Mouse (Mus musculus): ENCODE results near the gene Urgcp.
"Not testable (repeated sequence)": the region's sequence is repeated elsewhere in the genome, so short reads cannot be mapped to it uniquely, and the experiment has no call there.

Gene Urgcp

DNA sequence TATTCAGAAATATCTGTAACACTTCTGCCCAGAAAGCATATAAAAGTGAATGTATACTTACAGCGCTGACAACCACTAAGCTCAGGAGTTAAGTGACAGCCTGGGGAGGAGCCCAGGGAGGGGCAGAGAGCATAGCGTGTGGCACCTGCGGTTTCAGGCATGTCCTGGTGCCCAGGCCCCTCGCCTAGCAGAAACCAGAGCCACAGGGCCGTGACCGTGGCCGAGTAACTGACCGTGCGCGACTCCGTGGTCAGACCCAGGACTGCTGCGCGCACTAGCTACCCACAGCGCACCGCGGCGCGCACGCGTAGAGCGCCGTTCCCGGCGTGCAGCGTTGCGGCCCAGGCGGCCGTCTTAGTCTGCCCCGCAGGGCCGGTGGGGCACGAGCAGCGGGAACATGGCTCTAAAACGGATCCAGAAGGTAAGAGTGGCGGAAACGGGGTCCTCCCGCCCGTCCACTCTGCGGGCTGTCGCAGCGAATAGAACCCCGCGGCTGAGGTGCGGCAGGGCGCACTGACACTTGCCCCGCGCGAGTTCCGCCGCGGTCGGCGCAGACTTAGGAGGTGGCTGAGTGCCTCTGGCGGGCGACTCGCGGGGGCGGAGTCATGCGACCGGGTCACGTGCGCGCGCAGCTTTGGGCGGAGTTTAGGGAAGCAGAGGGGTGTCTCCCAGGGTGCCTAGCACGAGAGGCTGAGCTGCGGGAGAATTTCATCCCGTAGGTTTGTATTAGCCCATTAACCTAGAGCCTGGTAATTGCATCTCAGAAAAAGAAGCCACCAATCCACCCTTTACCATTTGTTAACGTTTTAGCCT is at the start of gene Urgcp:
Urgcp (minus strand) TSS at position 557 of the 813 bp plus-strand sequence.
- DNase-seq (ENCODE audit: low spot score in 2 of 2) = peak; percentile 90

DNA sequence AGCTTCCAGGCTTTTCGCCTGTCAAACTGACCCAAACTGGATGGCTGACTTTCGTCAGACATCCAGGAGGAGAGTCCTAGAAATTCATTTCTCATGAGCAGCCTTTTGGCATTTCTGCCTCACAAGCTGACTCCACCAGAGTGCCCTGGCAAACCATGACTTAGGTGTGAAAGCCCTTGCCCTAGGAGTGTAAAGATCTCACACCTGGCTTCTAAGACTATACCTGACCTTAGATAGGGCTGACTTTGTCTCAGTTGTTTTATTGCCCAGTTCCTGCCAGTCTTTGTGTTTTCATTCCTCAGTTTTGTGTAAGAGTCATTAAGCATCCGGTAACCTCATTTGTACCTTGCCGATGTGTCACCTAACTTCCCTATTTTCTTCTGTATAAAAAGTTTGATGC is 47.3 kb upstream of the Urgcp start:
- DNase-seq (ENCODE audit: low spot score in 2 of 2) = not testable (repeated sequence)

DNA sequence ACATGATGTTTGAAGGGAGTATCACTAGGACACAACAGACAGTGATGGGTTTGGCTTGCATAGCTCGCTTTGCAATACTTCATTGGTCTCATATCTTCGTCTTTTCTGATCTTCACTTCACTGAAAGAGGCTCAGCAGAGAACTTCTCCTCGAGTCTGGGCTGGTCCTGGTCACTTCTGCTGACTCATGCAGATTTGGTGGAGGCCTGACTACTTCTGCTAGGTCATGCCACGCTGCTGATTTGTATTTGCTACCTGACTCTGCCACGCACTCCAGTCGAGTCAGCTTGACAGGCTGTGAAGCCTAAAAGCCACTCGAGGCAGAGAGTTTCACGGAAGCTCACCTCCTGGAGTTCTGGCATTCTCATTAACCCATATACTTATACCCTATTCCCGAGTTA is 45.8 kb upstream of the Urgcp start:
- no peak for DNase-seq (ENCODE audit: low spot score in 2 of 2)

DNA sequence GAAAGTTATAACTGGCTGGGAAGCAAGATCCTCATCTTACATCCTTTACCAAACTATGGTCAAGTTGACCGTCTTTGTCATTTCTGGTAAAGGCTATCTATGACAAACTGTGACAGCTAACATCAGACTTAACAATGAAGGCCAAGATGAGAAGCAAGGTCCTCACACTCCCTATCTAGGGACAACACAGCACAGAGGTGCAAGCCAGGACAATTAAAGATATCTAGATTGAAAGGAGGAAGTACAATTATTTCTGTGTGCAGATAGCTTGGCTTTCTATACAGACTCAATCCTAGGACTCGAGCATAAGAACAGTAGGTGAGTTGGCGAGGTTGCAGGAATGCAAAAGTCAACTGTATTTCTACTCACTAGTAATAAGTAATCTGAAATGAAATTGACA is 43.5 kb upstream of the Urgcp start:
- DNase-seq (ENCODE audit: low spot score in 2 of 2) = no peak

DNA sequence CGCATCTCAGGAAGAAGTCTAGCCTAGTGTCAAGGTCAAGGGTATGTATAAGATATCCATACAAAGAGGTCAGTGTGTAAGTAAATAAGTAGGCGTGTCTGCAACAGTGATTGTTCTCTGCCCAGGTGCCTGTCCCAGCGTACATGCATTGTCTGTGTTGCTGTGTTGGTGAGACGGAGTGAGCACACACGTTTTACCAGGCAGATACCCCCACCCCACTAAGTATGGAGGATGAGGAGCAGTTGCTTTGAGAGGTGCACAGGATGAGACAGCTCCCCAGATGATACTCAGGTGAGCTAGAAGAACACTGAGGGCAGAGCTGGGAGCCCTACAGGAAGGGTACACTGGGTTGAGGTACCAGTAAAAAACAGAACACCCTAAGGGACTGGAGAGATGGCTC is 42.0 kb upstream of the Urgcp start:
- DNase-seq (ENCODE audit: low spot score in 2 of 2) = no peak

DNA sequence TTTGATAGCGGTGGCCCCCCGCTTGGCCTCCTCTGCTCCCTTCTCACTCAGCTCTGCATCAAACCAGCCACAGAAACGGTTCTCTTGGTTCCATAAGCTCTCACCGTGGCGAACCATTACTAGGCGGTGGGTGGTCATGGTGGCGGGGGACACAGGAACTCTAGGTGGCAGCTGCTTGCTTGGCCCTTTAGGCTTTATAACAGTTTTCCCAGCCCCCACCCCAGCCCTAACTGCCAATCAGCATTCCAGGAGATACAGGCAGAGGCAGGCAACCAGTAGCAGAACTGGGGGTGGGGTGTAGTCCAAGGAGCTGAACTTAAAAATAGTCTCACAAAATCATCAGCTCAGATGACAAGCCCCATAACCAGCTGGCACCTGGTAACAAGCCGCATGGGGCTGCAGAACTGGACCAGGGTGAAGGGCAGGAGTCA is 41.4 kb upstream of the Urgcp start, which contains the start of gene Pgam2:
Pgam2 (minus strand) TSS at position 183 of the 431 bp plus-strand sequence.
- peak in 1 of 2 experiments; percentile 37 for DNase-seq (ENCODE audit: low spot score in 2 of 2)

DNA sequence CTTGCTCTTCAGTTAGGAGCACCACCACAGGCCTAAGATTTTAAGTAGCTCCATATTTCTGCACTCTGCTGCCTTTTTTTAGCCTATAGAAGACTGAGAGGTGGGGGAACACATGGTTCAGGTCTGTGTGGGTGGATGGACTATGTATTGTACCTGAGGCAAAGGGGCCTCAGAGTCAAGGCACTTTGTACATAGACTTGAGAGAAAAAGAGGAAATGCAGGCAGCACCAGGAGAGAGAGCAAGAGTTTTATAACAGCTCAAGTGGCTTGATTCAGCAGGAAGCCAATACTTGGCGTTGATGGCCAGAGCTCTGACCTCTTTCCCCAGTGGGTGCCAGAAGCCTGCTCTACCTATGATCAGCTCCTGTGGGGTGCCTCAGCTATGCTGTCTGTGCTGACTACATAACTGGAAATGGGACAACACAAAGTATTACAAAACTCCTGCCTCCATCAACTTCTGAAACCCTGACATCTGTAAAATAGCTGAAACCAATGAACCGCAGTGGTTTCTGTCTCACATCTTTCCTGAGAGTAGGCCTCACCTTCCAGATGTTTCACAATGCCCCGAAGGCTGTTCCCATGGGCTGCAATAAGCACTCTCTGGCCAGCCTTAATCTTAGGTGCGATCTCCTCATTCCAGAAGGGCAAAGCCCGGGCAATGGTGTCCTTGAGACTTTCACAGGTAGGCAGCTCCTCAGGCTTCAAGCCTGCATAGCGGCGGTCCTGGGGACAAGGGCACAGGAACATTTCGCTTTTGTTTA is 40.5 kb upstream of the Urgcp start:
- DNase-seq (ENCODE audit: low spot score in 2 of 2) = no peak

DNA sequence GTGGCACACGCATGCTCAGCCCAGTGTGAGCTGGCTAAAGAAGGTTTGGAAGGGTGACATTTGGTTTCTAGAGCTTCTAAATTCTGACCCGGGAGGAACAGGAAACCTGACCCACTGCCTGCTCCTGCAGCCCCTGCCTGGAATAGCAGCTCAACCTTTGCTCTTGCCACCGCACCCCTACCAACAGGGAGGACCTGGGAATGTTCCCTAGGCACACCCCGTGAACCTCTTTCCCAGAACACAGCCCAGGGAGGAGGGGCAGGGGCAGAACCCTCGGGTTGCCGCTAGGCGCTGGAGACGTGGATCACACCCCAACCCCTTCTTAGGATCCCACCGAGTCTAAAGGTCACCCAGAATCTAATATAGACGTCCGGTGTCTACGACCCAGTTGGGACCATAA is 39.8 kb upstream of the Urgcp start:
- DNase-seq (ENCODE audit: low spot score in 2 of 2) = no peak

DNA sequence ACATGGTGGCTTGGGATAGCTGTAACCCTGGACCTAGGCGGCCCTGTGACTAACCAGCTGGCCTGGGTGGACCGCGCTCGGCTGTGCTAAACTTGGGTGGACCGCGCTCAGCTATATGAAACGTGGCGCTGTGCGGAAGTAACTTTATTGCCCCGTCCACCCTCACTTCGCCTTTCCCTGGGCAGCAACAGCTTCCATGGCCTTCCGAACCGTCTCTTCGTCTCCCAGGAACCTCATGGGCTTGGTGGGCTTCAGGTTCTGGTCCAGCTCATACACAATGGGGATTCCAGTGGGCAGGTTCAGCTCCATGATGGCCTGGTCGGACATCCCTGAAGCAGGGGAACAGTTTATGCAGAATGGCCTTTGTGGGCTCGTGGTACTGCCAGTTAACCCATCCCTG is 39.3 kb upstream of the Urgcp start:
- DNase-seq (ENCODE audit: low spot score in 2 of 2) = no peak

DNA sequence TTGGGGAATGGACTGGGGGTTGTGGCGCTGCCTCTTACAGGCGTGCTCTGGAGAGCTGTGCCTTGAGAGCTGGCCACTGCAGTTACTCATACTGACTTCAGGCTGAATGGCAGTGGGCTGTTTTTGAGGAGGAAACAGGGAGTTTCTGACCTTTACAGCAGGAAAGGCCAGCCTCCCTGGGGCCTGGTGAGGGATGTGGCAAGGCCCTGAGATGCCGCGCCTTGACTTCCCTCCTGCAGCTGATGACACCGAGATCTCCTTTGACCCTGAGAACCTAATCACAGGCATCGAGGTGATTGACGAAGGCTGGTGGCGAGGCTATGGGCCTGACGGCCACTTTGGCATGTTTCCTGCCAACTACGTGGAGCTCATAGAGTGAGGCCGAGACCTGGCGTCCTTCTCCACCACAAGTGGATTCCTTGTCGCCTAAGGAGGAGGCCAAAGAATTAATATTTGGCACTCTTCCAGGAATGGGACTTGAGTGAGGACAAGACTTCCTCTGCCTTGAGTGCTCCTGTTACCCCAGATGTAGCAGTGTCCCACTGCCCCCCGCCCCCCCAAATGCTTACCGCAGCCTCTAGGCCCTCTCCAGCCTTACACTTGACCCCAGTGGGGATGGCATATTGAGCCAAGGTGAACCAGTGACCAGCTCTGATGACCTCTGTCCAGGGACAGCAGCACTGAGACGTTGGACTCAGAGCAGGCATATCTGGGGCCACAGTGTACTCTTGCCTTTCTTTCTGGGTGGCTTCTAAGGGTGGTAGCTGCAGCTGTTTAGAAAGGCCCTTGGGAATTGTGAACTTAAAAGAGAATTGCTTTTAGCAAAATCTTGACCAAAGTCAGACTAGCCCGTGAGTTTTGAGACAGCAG is 37.7 kb upstream of the Urgcp start:
- DNase-seq (ENCODE audit: low spot score in 2 of 2) = no peak

DNA sequence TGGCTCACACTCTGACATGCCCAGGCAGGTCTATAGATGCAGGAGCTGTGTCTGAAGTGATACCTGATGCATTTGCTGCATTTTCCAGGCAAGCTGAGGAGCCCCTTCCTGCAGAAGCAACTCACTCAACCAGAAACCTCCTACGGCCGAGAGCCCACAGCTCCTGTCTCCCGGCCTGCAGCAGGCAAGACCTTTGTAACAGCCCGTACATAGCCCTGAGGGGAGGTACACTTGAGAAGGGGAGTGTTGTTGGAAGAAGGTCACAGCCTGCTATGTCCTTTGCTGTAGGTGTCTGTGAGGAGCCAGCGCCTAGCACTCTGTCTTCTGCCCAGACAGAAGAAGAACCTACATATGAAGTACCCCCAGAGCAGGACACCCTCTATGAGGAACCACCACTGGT is 35.8 kb upstream of the Urgcp start:
- DNase-seq (ENCODE audit: low spot score in 2 of 2) = no peak

DNA sequence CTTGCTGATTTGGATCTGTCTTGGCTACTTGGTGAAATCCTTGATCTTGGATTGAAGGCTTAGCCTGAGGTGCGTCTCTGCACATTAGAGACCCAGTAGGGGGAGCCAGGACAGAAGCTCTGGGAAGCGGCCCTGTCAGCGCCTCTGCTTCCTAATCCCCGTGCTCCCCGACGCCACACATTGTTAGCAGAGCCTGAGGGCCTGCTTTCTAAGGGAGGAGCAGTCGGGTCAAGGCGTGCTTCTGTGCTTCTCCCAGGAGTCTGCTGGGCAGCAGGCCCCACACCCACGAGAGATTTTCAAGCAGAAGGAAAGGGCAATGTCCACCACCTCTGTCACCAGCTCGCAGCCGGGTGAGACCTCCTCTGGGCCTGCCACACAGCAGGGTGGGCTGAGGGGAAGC is 35.2 kb upstream of the Urgcp start:
- no peak for DNase-seq (ENCODE audit: low spot score in 2 of 2)

DNA sequence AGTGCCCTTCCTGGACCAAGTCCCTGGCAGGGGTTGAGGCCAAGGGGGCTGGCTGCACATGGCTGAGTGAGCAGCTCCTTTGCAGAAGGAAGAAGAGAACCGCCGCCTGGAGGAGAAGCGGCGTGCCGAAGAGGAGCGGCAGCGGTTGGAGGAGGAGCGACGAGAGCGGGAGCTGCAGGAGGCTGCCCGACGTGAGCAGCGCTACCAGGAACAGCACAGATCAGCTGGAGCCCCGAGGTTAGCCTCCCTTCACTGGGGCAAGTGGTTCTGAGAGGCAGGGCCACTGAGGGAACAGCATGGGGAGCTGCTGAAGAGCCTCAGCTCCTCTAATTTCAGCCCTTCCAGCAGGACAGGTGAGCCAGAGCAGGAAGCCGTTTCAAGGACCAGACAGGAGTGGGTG is 34.8 kb upstream of the Urgcp start:
- no peak for DNase-seq (ENCODE audit: low spot score in 2 of 2)

DNA sequence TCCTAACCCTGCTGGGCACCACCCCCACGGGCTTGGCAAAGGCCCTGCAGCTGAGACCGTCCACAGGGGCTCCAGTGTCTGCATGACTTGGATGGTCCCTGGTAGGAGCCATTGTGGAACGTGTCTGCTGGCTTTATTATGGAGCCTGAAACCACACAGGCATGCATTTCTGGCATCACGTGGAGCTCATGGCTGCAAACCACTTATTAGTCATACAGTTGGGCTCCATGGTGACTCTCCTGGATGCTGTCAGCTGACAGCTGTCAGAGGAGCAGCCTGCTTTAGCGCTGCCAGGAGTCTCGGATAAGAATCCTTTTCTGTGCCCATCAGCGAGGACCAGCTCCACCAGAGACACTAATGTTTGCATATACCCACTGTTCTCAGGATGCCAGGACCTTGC is 33.5 kb upstream of the Urgcp start:
- peak in 1 of 2 experiments; percentile 59 for DNase-seq (ENCODE audit: low spot score in 2 of 2)

DNA sequence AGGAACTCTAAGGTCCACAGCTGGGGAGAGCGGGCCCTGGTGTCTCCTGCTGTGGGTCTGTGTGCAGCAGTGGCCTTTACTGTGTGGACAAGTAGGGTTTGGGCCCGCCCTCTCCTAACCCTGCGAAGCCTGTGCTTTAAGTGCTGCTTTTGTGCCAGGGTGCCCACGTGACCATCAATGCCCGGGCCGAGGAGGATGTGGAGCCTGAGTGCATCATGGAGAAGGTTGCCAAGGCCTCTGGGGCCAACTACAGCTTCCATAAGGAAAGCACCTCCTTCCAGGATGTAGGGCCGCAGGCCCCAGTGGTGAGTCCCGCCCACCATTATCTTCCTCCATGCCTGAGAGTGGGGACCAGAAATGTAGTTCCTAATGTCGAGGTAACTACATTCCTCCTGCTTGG is 33.1 kb upstream of the Urgcp start:
- DNase-seq (ENCODE audit: low spot score in 2 of 2) = no peak

DNA sequence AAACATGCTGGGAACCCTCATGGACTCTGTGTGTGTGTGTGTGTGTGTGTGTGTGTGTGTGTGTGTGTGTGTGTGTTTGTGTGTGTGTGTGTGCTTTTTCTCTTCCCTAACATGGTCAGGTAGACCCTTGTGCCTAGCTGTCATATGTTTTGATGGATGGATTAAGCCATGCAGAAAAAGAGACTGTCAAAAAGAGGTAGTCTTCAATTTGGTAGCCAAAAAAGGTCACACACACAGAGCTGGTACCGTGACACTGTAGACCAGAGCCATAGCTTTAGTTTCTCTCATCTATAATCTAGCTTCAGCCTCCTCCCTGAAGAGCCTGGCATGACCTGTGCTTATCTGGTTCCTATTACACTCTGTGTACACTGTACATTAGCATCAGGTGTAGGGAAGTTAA is 28.3 kb upstream of the Urgcp start:
- no peak for DNase-seq (ENCODE audit: low spot score in 2 of 2)

DNA sequence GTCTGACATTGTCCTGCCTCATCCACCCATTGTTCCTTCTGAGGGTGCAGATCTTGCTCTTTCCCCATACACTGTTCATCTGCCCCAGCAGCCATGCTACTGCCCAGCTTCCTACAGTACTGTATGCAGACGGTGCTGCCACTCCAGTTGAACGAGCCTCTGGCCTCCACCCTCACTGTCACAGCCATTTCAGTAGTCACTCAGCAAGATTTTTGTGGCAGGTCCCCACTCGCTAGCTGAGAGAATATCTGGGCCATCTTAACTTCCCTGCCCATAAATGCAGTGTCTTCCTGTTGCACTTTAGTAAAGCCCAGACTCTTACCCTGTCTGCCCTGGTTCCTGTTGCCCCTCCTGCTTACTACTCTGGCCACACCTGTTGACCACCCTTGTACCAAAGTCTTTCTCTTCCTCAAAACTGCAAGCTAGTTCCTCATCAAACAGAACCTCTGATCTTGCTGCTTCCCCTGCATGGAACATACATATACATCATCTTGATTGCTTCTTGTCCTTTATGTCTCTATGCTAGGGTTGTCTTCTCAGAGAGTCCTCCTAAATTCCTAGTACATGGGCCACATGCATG is 27.7 kb upstream of the Urgcp start:
- DNase-seq (ENCODE audit: low spot score in 2 of 2) = no peak

DNA sequence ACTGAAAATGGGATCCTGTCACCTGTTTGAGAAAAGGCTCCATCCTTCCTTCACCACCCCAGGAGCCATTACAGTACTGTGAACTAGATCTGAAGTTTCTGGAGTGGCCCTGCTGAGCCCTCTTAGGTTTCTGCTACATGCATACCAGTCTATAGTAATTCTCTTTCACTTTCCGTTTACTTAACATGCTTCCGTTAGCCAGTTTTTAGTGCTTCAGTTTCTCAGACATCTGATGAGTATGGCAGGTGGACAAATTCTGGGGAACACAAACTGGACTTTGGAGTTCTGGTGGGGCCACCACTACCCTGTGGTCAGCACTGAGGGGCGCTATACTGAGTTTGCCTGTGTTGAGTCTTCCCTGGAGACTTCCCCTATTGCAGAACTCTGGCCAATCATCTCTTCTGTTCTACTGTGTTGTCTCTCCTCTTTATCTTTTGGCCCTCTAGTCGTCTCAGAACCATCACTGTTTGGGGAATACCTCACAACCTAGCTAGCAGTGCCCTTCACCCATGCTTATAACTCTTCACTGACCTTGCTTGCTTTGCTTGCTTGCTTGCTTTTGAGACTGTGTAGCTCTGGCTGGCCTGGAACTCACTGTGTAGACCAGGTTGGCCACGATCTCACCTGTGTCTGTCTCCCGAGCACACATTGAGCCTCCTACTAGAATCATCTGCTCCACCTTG is 27.0 kb upstream of the Urgcp start:
- DNase-seq (ENCODE audit: low spot score in 2 of 2) = no peak

DNA sequence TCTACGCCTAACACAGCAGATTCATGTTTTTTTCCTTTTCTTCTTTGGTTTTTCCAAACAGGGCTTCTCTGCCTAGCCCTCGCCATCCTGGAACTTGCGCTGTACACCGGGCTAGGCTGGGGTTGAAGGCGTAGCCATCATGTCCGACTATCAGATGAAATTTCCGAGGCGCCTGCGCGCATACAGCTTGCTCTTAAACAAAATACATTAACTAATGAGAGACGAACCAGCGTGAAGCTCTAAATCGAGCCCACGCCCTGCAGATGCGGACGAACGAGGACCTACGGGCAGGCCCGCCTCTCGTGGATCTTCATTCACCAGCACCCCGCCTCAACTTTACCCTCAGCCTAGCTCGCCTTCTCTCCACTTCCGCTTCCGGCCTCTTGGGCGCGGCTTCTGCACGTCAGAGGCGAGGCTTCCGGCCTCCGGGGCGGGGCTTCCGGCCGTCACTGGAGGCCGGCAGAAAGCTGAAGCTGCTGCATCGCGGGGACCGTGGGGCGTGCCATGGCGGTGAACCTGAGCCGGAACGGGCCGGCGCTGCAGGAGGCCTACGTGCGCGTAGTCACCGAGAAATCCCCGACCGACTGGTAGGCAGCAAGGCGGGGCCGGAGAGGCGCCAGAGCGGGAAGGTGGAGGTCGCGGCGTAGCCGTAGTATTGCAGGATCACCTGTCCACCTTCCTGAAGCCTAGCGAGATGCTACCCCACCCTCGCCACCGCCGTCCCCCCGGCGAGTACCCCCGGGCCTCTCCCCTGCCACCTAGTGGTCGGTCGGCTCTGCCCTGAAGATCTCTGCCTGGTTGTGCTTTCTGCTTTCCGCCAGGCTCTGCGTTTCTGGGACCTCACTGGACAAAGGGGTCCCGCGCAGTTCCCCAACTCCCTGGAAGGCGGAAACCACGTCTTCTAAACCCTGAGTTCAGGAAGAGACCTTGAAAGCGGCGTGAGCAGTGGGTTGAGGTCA is 26.2 kb upstream of the Urgcp start, which contains the start of gene Dbnl:
Dbnl (plus strand) TSS at position 433 of the 959 bp plus-strand sequence.
- DNase-seq (ENCODE audit: low spot score in 2 of 2) = peak; percentile 93 to 95

DNA sequence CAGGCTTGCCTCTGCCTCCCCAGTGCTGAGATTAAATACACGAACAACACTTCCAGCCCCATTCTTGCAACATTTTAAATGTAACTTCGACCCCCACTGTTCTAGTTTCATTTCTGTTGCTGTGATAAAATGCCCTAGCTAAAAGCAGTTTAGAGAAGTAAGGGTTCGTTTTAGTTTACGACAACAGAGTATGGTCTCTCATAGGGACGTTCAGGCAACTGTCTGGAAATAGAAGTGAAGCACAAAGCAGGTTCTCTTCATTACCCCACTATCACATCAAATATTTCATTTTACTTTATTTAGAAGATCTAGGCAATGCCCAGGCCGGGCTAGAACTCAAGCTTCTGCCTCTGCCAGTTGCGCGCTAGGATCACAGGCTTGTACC is 25.5 kb upstream of the Urgcp start:
- DNase-seq (ENCODE audit: low spot score in 2 of 2) = no peak
